Mouse (Mus musculus) frontal cortex, adult (tissue): ENCODE measurements at regions not wholly inside any gene's neighbourhood (a gene's known extent, or its start where the extent isn't known, plus 50 kb on each side); places are given as distances from the start of the nearest gene placed in this dataset.

Experiments used
- ATAC-seq: cut with Nextera tagmentation; 2 replicates; pipeline ENCODE4 v1.9.2; 2017; ENCODE audit warnings: mild to moderate bottlenecking, moderate library complexity, mixed read lengths; ENCODE audit not compliant: low TSS enrichment

GRCm38 (mm10) chr5:74885958-74886357 is 158.6 kb downstream of the Chic2 start:
- ATAC-seq: no peak

- no peak for ATAC-seq
Measured at GRCm38 (mm10) chr5:74882563-74882962, 162.0 kb downstream of the Chic2 start.

- no peak for ATAC-seq
Measured at GRCm38 (mm10) chr5:74880669-74881226, 163.8 kb downstream of the Chic2 start.

DNA sequence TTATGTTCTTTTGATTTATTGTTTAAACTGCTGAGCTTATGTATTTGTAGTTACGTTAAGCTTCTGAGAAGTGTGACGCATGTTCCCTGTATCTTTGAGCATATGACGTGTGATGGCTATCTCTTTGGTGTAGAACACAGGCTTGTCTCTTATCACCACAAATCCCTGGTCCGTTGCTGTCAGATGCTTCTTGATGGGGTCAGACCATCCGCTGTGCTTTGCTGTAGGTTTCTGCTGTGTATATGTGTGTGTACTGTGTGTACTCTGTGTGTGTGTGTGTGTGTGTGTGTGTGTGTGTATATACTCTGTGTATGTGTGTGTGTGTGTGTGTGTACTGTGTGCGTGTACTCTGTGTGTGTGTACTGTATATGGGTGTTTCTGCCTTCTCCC is 164.5 kb downstream of the Chic2 start:
- no peak for ATAC-seq

GRCm38 (mm10) chr5:74879098-74880047 is 165.2 kb downstream of the Chic2 start:
- ATAC-seq: no peak

DNA sequence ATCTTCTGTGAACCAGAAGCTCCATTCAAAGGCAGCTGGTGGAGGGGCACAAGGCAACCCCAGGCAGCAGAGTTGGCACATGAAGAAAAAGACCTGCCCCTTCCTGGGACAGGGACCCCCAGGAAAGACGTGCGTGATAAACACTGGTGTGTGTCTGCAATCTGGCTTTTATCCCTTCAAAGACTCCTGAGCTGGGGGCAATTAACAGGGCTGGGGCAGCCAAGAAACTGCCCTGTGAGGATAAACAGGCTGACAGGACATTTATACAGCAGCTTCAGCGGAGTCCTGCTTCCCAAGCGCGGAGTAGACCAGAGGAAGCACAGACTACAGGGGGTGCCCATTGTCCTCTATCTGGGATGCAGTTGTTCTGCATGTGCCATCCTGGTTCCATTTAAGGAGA is 167.0 kb downstream of the Chic2 start:
- no peak for ATAC-seq

DNA sequence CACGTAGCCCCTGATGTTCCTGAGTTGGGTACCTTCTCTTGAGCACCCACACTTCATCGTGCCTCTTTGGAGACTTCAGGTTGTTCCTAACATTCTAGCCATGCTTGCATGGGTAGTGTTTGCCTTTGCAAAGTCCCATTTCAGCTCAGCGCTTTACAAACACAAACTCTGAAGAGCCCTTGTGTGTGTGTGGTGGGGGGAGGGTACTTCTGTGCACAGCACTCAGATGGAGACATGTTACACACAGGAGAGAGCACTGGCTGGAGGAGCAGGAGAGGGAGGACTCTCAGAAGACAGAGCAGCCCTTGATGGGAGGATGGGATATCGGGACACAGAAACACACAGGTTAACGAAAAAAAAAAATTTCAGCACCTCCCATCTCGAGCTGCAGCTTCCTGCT is 167.4 kb downstream of the Chic2 start:
- ATAC-seq: no peak

GRCm38 (mm10) chr5:74874691-74875090 is 169.9 kb downstream of the Chic2 start:
- ATAC-seq: no peak

- ATAC-seq: no peak
Measured at GRCm38 (mm10) chr5:74870615-74871014, 167.9 kb upstream of the Lnx1 start.

GRCm38 (mm10) chr5:74867113-74867785 is 164.5 kb upstream of the Lnx1 start:
- no peak for ATAC-seq

- no peak for ATAC-seq
Measured at GRCm38 (mm10) chr5:74866697-74867096, 164.0 kb upstream of the Lnx1 start.

DNA sequence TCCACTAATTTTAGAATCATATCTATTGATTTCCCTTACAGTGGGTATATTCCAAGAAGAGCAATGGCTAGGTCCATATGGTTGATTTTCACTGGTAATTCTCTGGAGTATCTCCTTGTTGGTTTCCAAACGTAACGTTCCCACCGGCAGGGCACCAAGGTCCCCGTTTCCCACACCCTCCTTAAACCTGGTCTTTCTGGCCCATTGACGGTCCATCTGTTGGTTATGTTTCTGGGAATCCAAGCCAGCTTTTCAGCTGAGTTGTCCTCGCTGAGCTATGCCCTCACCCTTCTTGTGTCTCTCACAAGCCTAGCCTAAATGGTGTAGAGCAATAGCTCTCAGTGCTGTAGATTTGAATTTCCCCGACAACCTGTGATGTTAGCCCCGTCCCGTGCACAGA is 162.7 kb upstream of the Lnx1 start:
- no peak for ATAC-seq

- ATAC-seq: no peak; the same call in 1 of the 2 replicates
Measured at GRCm38 (mm10) chr5:74864540-74865157, 161.9 kb upstream of the Lnx1 start.

DNA sequence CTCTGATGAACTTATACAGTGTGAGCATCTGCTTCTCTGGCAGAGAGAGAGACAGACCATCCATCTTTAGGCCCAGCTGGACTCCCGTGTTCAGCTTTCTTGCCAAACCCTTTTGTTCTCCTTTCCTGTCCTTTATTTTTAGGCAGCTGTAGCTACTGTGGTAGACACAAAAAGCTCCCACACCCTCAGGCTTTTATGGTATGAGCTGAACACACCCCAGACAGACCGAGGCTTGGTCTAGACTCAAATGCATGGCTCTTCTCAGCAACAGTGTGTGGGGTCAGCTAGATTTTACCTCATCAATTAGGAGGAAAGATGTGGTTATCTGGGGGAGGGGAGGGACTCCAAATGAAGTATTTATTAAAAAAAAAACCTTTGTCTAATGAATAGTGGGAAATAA is 158.6 kb upstream of the Lnx1 start:
- ATAC-seq: peak; percentile 32; the same call in 1 of the 2 replicates

- ATAC-seq: no peak
Measured at GRCm38 (mm10) chr5:74857861-74858260, 155.1 kb upstream of the Lnx1 start.

GRCm38 (mm10) chr5:74857161-74857560 is 154.4 kb upstream of the Lnx1 start:
- ATAC-seq: peak; percentile 96

- no peak for ATAC-seq
Measured at GRCm38 (mm10) chr5:74847824-74848223, 145.1 kb upstream of the Lnx1 start.

DNA sequence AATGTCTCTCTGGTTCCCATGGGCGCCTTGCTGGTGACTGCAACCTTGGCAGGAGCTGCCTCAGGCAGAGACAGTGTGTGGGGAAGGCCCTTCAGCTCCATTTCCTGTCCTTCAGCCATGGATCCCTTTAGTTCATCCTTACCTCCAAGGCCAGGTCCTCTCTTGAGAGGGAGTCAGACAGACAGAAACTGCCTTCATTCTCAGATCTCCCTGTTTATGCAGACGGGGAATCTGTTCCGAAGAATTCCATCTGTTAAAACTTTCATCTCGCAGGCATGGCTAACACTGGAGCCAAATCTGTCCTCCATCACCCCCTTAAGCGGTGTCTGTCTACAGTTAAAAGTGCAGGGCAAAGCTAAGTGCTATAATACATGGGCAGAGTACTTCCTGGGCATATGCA is 144.0 kb upstream of the Lnx1 start:
- ATAC-seq: peak; percentile 81

- ATAC-seq: peak; percentile 86
Measured at GRCm38 (mm10) chr5:74834401-74834800, 131.7 kb upstream of the Lnx1 start.

DNA sequence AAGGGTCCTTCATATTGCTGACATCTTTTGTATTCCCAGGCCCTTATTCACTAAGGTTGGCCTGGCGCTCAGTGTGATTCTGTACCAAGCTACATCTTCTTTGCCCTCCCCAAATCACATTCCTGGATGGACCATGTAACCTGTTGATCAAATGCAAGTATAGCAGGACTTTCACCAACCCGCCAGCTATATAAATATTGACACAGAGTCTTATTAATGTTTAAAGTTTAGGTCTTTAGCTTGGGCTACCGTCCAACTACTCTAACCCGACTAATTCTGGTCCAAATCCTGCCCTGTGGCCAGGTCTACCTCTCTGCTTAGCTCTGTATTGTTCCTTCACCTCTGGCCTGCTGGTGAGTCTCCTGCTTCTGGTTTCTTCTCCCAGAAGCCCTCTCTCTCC is 131.2 kb upstream of the Lnx1 start:
- no peak for ATAC-seq

DNA sequence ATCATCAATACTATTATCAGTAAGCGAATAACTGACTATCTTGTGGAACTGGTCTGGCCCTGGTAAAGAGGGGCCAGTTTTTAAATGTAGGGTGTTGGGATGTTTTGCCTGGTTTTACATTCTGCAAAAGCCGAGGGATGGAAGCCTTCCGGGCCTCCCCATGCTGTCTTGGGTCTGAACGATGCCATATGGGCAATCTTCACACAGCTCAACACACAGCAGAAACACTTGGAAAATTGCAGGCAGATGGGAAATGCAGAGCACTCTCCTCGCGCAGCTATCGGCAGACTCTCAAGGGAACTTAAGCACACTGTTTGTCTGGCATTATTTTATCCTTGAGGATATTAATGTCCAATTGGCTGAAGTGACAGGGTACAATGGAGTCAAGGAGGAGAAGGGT is 129.3 kb upstream of the Lnx1 start:
- peak; percentile 97 for ATAC-seq

GRCm38 (mm10) chr5:74830646-74831045 is 127.9 kb upstream of the Lnx1 start:
- ATAC-seq: no peak
